Mouse (Mus musculus): ENCODE results near the gene Evi2a. TPM values are rescaled to one million over a fixed set of nuclear protein-coding genes. Genes with fewer than 3 reads are reported as not detected.

The Evi2a gene
- total RNA-seq, 2 experiments from 2014 or later, result 1.1 to 2.1 TPM

DNA sequence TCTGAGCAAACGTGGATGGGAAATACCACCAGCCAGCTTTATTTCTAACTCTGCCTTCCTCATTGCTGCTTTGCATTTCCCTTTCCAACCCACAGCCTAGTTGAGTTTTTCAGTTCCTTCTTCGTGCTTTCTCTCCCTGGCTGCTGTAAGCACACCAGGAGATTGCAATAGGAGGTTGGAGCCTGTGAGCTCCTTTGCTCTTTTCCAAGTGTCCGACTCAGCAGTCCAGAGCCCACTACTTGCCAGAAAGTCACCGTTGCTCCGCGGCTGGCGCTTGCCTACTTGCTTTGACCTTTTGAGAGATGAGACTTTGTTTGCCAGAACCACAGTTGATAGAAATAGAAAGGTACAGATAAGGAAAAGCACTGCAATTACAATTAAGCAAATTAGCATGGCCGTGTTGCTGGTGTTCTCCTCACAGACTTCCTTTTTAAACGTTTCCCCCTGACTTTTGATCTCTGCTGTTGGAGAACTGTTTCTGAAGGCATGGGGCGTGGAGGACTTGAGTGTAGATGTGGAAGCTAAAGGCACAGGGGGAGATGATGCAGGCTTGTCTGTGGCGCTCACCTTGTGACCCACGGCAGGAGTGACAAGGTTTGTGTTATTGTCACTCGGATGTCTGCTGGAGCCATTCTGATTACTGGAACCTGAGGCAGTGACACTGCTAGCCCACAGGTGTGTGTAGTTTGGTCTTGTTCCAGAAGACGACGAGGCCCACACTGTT lies 3.2 kb downstream of the Evi2a start:
- DNase-seq, result peak; percentile 25 to 32
- intact Hi-C loops (cut with DNase I), result no loop called here

DNA sequence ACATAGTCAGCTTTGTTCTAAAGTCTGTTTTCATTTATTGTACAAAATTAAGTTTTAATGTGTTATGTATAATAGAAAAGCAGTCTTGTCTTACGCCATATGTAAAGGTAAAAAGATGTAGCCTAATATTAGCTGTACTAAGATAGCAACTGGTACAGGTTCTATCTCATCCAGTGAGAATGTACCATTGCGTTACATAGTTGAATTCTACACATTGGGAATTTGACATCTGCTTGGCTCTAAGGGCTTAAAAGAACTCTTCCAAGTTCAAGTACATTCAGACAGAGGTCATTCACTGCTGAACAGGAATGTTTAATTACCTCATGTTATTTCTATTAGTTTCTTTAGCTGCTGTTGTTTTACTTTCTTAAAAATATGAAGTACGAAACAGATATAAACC lies 3.9 kb downstream of the Evi2a start:
- no peak for DNase-seq
- intact Hi-C loops (cut with DNase I), result no loop called here

DNA sequence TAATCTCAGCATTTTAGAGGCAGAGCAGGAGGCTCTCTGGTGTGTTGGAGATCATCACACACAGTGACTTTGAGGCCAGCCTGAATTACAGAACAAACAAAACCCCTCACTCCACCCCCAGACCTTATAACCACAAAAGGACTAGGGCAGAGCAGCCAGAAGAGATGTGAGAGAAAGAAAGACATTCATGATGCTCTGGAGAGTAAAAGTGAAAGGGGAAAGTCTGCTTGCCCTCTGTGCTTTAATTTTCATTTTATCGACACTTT lies 6.2 kb downstream of the Evi2a start:
- intact Hi-C loops (cut with DNase I), result no loop called here
- DNase-seq, result no peak

- no peak for DNase-seq
- intact Hi-C loops (cut with DNase I), result no loop called here
Measured at GRCm38 (mm10) chr11:79523560-79524309, 6.7 kb downstream of the Evi2a start, which contains the start of gene Evi2b. Gene Evi2b (minus strand): TSS chr11:79523762.

- no peak for DNase-seq
- intact Hi-C loops (cut with DNase I), result no loop called here
Measured at GRCm38 (mm10) chr11:79522944-79523343, 7.5 kb downstream of the Evi2a start.

GRCm38 (mm10) chr11:79521930-79522329 lies 8.5 kb downstream of the Evi2a start:
- no peak for DNase-seq
- intact Hi-C loops (cut with DNase I), result no loop called here

DNA sequence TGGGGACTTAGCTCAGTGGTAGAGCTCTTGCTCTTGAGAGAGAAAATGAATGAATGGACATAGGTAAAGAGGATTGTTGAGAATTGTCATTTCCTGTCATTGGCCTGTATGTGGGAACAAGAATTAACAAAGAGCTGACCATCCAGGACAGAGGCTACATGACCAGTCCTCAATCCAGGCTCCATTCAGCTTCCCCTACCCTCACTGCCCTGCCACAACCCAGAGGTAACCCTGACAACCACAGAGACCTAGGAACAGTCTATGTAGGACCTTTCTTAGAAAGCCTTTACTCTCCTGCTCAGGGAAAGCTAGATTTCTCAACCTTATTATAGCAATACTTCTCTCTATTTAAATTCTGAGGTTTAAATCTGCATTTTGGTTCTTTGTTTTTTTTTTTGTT lies 9.6 kb downstream of the Evi2a start:
- DNase-seq, result no peak
- intact Hi-C loops (cut with DNase I), result no loop called here

- intact Hi-C loops (cut with DNase I), result no loop called here
- DNase-seq, result no peak
Measured at GRCm38 (mm10) chr11:79519878-79520291, 10.5 kb downstream of the Evi2a start.

GRCm38 (mm10) chr11:79519299-79519698 lies 11.1 kb downstream of the Evi2a start:
- no peak for DNase-seq
- intact Hi-C loops (cut with DNase I), result no loop called here

- intact Hi-C loops (cut with DNase I), result no loop called here
- DNase-seq, result no peak
Measured at GRCm38 (mm10) chr11:79515798-79516197, 14.6 kb downstream of the Evi2a start.

DNA sequence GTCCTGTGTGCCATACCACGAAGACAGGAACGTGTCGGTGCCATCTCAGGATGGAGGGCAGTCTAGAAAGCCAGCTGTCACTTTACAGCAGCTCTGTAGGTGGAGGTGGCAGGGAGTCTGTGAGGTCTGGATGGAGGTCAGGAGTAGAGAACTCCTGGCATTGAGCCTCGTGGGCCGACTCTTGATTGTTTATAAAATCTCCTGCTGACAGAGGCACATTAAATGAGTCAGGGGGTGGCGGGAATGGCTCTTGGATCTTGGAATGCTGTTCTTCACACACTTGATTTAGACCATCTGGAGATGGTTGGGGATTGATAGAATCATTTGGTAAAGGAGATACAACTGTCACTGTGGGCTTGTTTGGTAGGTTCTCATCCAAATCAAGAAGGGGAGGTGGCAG lies 15.1 kb downstream of the Evi2a start:
- no peak for DNase-seq
- intact Hi-C loops (cut with DNase I), result no loop called here

- no peak for DNase-seq
- intact Hi-C loops (cut with DNase I), result no loop called here
Measured at GRCm38 (mm10) chr11:79511970-79512369, 18.4 kb downstream of the Evi2a start.

DNA sequence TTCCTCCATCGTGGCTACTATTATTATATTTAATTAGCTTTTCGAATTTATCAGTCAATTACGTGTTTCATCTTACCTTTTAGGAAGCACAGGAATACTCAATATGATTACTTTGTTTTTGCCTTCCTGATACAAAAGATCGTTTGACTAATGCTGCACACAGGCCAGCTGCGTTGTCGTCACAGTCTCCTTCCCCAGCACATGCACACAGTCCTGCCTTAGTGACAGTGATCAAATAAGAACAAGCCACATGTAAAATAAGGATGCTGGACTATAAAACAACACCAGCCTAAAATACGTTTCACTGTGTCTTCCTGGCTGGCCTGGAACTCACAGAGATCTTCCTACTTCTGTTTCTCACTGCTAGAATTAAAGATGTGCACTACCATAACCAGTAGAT lies 25.9 kb downstream of the Evi2a start:
- intact Hi-C loops (cut with DNase I), result no loop called here
- no peak for DNase-seq

- intact Hi-C loops (cut with DNase I), result no loop called here
- DNase-seq, result no peak
Measured at GRCm38 (mm10) chr11:79503845-79504244, 26.6 kb downstream of the Evi2a start, which contains the start of gene Omg. Gene Omg (minus strand): TSS chr11:79504084.

DNA sequence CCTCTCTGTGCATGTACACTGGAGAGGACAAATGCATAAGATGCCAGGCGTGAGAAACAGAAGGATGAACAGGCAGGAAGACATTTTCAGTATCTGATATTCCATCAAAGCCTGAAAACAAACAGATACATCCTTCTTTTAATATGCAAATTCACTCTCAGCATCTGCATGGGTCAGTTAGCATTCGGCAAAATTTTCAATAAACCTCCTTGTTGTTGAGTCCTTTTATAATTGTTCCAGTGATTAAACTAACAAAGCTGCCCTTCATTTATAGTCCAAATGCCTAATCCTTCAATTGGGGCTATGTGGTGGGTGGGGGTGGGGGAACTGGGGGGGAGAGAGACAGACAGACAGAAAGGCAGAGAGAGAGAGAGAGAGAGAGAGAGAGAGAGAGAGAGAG lies 27.5 kb downstream of the Evi2a start:
- intact Hi-C loops (cut with DNase I), result no loop called here
- no peak for DNase-seq

- intact Hi-C loops (cut with DNase I), result no loop called here
- no peak for DNase-seq
Measured at GRCm38 (mm10) chr11:79494976-79495800, 35.2 kb downstream of the Evi2a start.

DNA sequence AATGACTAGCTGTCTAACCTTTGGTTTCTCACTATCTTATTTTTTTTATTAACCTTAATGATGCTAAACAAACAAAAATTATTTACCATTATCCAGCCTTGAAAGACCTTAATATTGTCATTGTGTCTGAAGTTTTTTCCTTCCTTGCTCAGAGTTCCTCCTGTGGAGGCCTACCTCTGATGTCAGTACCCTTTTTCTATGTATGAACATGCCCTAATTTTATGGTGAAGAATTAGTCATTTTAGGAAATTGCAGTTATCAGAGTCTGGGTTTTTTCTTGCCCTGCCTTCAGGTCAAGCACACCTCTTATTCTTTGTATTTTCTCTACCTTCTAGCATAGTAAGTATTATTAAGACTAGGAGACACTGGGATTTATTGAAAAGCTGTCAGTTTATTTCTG lies 45.7 kb downstream of the Evi2a start:
- DNase-seq, result no peak
- intact Hi-C loops (cut with DNase I), result no loop called here

DNA sequence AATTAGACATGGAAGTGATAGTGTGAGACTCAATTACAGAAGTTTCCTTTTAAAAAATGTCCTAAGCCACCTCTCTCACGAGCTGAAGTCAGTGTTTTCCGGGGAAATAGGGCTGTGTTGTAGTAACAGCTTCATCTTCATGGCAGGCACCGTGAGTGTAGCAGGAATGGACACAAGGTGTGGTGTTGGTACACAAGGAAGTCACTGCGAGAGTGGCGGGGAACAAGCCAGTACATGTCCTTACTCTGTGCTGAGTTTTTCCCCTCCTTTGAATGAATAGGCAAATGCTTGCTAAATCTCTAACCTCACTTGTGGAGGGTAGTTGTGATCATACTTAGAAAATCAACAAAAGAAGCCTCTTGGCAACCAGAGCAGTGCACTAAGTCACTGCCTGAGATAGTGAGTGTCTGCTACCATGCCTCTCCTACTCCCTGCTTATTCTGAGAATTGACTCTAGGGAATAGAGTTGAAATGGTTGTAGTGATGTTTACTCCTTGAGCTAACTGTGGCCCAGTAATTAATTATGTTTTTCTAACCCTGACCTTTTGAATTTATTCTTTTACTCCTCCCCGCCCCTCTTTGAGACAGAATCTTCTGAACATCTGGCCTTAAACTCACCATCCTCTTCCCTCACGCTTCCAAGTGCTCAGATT lies 46.4 kb downstream of the Evi2a start:
- intact Hi-C loops (cut with DNase I), result no loop called here

GRCm38 (mm10) chr11:79483392-79483791 lies 47.0 kb downstream of the Evi2a start:
- no peak for DNase-seq
- intact Hi-C loops (cut with DNase I), result no loop called here

More for the DNA sequence above, 46.4 kb downstream of the Evi2a start:
- DNase-seq, result no peak

Data from heart, postnatal 14 days (tissue).